Mouse (Mus musculus): ENCODE data around the gene Ccdc173.

The Ccdc173 gene

DNA sequence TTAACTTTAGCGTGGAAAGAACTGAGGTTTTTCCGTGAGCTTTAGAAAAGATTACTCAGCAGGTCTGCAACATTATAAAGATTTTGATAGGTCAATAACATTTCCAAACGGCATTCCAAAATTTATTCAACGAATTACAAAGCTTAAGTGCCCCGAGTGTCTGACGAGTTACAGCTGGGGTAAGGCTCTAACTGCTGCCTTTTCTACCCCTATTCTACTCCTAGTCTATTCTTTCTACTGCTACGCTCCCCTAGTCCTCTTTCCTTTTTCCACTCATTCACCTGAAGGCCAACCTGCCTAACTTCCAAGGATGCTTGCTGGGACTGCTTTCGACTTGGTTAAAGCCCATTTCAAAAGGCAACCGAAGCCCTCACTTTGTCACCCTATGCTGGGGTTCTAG is 401 bp downstream of the Ccdc173 start:
- no peak for DNase-seq

DNA sequence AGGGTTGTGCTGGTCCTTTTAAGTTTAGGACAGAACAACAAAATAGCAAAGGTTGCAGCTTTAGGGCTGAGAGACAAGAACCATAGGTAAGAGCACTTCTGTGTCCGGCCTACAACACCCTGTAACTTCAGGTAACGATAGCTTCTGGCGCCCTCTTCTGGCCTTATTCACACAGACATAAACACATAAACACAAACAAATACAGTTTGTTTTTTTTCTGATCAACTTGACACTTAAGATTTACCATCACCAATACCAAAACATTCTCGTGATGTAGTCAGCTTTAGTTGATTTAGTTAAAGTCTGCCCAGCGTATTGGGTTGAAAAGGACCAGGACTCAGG is 10.6 kb downstream of the Ccdc173 start:
- peak; percentile 45 to 51 for DNase-seq

DNA sequence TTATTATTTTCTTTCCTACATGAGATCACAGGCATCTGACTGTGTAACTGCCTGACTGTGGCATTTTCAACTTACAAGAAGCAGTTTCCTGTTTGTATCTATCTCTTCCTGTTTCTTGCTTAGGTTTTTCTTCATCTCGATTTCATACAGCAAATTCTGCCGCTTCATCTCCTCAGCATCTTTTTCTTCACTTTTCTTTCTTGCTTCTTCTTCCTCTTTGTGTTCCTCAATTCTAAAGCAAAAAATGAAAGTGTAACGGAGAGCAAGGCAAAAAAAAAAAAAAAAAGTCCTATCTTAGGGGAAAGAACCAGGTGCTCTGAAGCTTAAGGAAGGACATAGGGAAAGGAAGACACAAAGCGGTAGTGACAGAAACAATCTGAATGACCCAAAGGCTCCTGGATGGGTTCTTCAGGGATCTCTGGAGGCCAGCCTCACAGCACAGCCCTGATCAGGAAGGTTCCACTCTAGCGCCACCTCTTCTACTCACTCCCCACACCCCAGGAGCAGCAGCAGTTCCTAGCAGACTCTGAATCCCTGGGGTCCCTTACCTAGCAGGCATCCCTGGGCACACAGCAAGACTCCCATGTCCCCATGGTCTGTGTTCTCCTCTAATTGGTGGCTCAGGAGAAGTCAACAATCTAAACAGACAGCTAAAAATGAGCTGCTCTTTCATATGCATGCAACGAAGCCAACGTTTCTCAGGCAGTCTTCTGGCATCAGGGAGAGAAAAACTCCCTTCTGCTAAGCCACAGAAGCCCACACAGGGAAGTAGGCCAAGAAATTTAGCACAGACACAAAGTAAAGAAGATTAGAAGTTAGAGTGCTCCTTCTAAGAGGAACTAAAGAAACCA is 11.2 kb downstream of the Ccdc173 start:
- DNase-seq = peak; percentile 61 to 64

GRCm38 (mm10) chr2:69773331-69773730 is 16.0 kb downstream of the Ccdc173 start:
- no peak for DNase-seq

DNA sequence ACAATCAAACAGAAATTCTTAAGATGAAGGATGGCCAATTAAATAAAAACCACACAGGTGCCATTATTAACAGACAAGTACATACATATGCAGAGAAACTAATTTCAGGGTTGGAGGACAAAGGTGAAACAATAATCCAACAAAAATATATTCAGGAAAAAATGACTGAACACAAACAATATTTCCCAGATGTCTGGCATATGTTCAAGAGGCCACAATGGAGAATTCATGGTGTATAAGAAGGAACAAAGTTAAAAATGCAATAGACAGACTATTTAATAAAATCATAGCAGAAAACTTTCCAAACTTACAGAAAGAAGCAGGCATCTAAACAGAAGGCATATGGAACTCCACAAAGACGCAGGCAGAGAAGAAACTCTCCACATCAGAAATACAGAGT is 24.7 kb downstream of the Ccdc173 start:
- DNase-seq = no peak

DNA sequence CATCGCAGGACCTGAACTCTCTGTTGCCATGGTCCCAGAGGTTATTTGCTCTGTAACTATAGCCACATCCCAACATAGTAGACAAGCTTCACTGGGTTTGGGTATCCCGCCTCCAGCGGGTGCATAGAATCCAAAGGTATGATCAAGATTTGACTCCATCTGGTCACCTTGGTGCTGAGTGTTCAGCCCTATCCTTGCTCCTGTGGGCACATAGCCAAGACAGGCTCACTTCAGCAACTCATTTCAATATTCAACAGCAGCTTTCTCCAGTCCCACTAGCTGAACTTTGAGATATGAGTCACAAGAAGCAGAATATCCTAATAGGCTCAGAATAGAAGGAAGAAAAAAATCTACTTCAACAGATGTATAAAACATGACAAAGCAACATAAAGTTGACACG is 26.0 kb downstream of the Ccdc173 start:
- no peak for DNase-seq

DNA sequence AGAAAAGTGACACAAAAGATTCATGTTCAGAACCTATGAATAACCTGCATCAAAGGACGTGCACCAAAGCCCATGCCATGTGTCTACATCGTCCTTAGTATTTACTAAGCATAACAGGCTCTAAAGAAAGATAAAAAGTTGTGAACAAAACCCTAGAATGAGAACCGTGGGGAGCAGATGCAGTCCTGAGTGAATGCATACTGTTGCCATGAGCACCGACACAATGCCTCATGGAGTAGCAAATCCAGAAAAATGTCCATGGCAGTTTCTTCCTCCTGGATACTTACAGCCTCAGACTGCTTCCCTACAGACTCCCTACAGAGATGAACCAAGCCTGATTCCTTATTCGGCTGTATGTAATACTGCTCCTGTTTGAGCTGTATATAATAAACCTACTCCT is 28.4 kb downstream of the Ccdc173 start:
- DNase-seq = no peak

- DNase-seq = no peak
Observed at GRCm38 (mm10) chr2:69745091-69745490, 44.3 kb downstream of the Ccdc173 start.

DNA sequence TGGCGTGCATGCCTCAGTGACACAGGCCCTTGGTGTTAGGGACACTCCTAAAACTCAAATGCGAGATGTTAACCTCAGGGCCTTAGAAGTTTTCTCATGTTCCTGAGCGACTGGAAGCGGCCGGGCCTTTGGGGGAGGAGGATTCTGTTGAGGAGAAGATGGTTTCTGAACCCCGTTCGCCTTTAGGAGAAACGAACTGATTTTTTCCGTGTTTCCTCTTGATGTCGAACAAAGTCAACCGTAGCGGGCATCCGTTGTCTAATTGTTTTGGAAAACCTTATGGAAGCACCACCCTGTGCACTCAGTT is 65.9 kb downstream of the Ccdc173 start:
- no peak for DNase-seq

- peak; percentile 87 to 89 for DNase-seq
Observed at GRCm38 (mm10) chr2:69722650-69723518, 66.5 kb downstream of the Ccdc173 start.

- DNase-seq = no peak
Observed at GRCm38 (mm10) chr2:69722273-69722649, 67.1 kb downstream of the Ccdc173 start, which contains the start of gene Ppig. TSS of gene Ppig (plus strand) at chr2:69722545.

DNA sequence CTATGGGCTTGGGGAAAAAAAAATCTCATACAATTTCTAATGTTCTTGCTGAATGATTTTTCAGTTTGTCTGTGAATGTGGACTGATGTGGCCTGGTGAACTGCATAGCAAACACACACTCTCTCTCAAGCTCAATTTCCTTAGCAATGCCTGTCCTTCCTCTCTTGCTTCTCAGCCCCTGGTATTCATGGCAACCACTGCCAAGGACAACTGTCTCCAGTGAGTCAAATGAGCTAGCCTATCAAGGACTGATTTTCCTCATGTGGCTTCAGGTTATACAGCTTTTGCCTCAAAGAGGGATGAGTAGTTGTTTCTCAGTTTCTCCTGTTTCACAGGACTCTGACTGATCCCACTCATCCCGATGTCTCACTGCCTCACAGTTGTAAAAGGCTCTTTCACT is 70.3 kb downstream of the Ccdc173 start:
- DNase-seq = no peak

GRCm38 (mm10) chr2:69716483-69716882 is 72.9 kb downstream of the Ccdc173 start:
- DNase-seq = no peak

GRCm38 (mm10) chr2:69714126-69714525 is 75.2 kb downstream of the Ccdc173 start:
- DNase-seq = no peak

DNA sequence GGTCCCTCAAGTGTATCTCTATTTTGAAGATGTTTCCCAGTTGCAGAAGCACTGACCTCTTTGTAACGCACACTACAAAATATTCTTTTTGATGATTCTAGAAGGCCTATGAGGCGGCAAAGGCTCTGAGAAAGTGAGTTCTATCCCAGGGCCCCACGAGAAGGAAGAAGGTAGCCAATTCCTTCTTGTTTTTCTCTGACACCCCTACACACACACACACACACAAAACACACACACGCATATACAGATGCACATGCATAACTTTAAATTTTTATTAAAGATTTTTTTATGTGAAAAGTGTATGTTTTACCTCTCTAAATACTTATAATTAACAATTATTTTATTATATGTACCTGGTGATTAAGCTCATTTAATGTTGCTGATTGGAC is 75.8 kb downstream of the Ccdc173 start:
- no peak for DNase-seq

DNA sequence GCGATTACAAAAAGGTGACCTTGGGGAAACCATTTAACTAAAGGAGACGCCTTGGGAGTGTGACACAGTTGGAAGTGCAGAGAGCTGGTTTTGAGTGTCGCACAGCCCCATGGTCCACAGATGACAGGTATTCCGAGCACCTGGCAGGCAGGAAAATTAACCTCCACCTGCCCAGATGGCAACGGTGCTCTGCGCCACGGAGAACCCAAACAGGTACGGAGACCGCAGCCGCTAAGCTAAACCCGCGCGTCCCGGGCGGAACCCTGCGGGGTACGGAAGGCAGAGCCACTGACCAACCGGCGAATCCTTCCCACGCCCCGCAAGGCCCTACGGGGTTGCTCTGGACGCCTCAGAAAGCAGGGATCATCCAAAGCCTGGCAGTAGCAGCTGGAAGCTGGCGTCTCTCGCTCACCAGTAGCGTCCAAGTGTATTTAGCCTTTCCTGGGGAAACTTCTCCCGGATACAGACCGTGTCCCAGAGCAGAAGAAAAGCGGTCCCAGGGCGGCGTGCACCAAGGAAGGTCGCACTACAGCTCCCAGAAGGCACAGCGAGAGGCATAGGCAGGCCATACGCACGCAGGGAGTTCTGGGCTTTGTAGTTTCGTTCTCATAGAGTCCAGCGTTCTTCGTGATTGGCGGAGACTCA is 76.3 kb downstream of the Ccdc173 start, which contains the start of gene Fastkd1:
Gene Fastkd1 (minus strand): TSS at position 536 of the 645 bp plus-strand sequence.
- peak; percentile 77 to 82 for DNase-seq

GRCm38 (mm10) chr2:69712171-69712570 is 77.2 kb downstream of the Ccdc173 start:
- no peak for DNase-seq

All from thymus, postnatal 36 days (tissue).